Comparison of ENCODE assay signal across 8 mouse cellular contexts in genomic region chr3:30514051-30514754, GRCm38 (mm10). TPM values are rescaled to one million over a fixed set of nuclear protein-coding genes. Genes with fewer than 3 reads are reported as not detected.
DNase-seq lines count a peak whose midpoint lies in the region; ATAC-seq and TF ChIP-seq lines count a peak whose summit lies in the region.

No protein-coding gene starts in this region.

- H3K27ac ChIP-seq in forebrain, embryonic 11.5 days (ENCODE audit: low read depth, low read length): no peak overlapping the region
- H3K27ac ChIP-seq in hindbrain, postnatal 0 days: no peak overlapping the region
- no peak overlapping the region for H3K27ac ChIP-seq in liver, embryonic 14.5 days

- no peak for TF ChIP-seq CTCF in hindbrain, postnatal 0 days (IDR thresholded peaks at IDR 0.05; ENCODE audit: low read depth)
- no peak for TF ChIP-seq CTCF in liver, embryonic 14.5 days (IDR thresholded peaks at IDR 0.05; ENCODE audit: low read depth)

- H3K4me2 ChIP-seq in forebrain, embryonic 11.5 days (ENCODE audit: low read depth, low read length, severe bottlenecking): peak overlapping the region; percentile 89
- peak overlapping the region; percentile 54 for H3K4me2 ChIP-seq in hindbrain, postnatal 0 days (ENCODE audit: low read depth, low read length)
- peak overlapping the region; percentile 33; the same call in 1 of the 2 replicates for H3K4me2 ChIP-seq in liver, embryonic 14.5 days (ENCODE audit: low read depth)

- DNase-seq in lung, adult 18-20 months: peak; percentile 25 to 26
- DNase-seq in lung, postnatal 14 days: no peak
- DNase-seq in forebrain, embryonic 11.5 days (ENCODE audit: low spot score): peak; percentile 83
- peak; percentile 34 for DNase-seq in hindbrain, postnatal 0 days (ENCODE audit: low spot score)
- DNase-seq in liver, embryonic 14.5 days (ENCODE audit: low read depth in 3 of 3, low spot score in 3 of 3): no peak
- peak; percentile 22 for DNase-seq in splenic B cell, adult 2 months (ENCODE audit: low read depth, low spot score)
- no peak for DNase-seq in right cerebral cortex, postnatal 14 days
- no peak for DNase-seq in urinary bladder, adult 18-20 months (ENCODE audit: low spot score in 2 of 2)

- H3K4me3 ChIP-seq in forebrain, embryonic 11.5 days (ENCODE audit: low read depth, low read length): peak overlapping the region; percentile 39
- peak overlapping the region; percentile 30 for H3K4me3 ChIP-seq in hindbrain, postnatal 0 days (ENCODE audit: low read length)
- H3K4me3 ChIP-seq in liver, embryonic 14.5 days (ENCODE audit: insufficient read depth in 1 of 2, low read depth in 2 of 2, low read length in 2 of 2): peak overlapping the region in 1 of 2 experiments; percentile 13; a peak in 1 of 4 replicates

- peak overlapping the region; percentile 58 for H3K9ac ChIP-seq in forebrain, embryonic 11.5 days (ENCODE audit: low read length)
- H3K9ac ChIP-seq in hindbrain, postnatal 0 days (replicated peaks; ENCODE audit: low read length): no peak overlapping the region; the same call in 1 of the 2 replicates
- no peak overlapping the region for H3K9ac ChIP-seq in liver, embryonic 14.5 days (replicated peaks)

- WGBS in forebrain, embryonic 11.5 days: under 1% methylated on average over 52 of the region's 52 CpGs
- WGBS in hindbrain, postnatal 0 days: under 1% methylated on average over 52 of the region's 52 CpGs
- WGBS in liver, embryonic 14.5 days (ENCODE audit: insufficient replicate concordance): under 1% methylated on average over 52 of the region's 52 CpGs

- no peaks in the 10 kb centered on the region for H3K36me3 ChIP-seq in forebrain, embryonic 11.5 days (ENCODE audit: control insufficient read depth, insufficient read depth, low read length)
- H3K36me3 ChIP-seq in hindbrain, postnatal 0 days (ENCODE audit: insufficient read depth, low read length): no peaks in the 10 kb centered on the region
- H3K36me3 ChIP-seq in liver, embryonic 14.5 days (replicated peaks; ENCODE audit: control insufficient read depth, insufficient read depth, low read depth): no peaks in the 10 kb centered on the region
- no peaks in the 10 kb centered on the region for H3K36me3 ChIP-seq in splenic B cell, adult 2 months (ENCODE audit: control insufficient read depth, insufficient read depth, low read length, poor library complexity, severe bottlenecking)

- peaks cover 14% of the 10 kb centered on the region; the same call in 1 of the 2 replicates for H3K4me1 ChIP-seq in forebrain, embryonic 11.5 days (replicated peaks; ENCODE audit: control insufficient read depth, insufficient read depth, low read length)
- 0 out of 2 replicates have a peak, but pooled peaks cover 4% of the 10 kb centered on the region for H3K4me1 ChIP-seq in hindbrain, postnatal 0 days (ENCODE audit: insufficient read depth, low read length)
- no peaks in the 10 kb centered on the region for H3K4me1 ChIP-seq in liver, embryonic 14.5 days (replicated peaks; ENCODE audit: control insufficient read depth in 2 of 2, insufficient read depth in 2 of 2, low read length in 1 of 2)

- no peak for TF ChIP-seq EP300 in liver, embryonic 14.5 days (IDR thresholded peaks at IDR 0.05; ENCODE audit: low read depth)

- H3K27me3 ChIP-seq in forebrain, embryonic 11.5 days (ENCODE audit: control insufficient read depth, insufficient read depth, low read length): peaks cover 34% of the 10 kb centered on the region
- peaks cover 63% of the 10 kb centered on the region for H3K27me3 ChIP-seq in hindbrain, postnatal 0 days (ENCODE audit: insufficient read depth, low read length)
- H3K27me3 ChIP-seq in liver, embryonic 14.5 days (ENCODE audit: control insufficient read depth, insufficient read depth, low read length): peaks cover 75% of the 10 kb centered on the region
- peaks cover 4% of the 10 kb centered on the region; the same call in 1 of the 2 replicates for H3K27me3 ChIP-seq in splenic B cell, adult 2 months (ENCODE audit: control insufficient read depth, insufficient read depth, low read length, poor library complexity, severe bottlenecking)

- H3K9me3 ChIP-seq in forebrain, embryonic 11.5 days (ENCODE audit: control insufficient read depth, low read length): no peaks in the 10 kb centered on the region
- no peaks in the 10 kb centered on the region for H3K9me3 ChIP-seq in hindbrain, postnatal 0 days (ENCODE audit: low read length)
- H3K9me3 ChIP-seq in liver, embryonic 14.5 days (ENCODE audit: control insufficient read depth, low read length): no peaks in the 10 kb centered on the region

- ATAC-seq in forebrain, embryonic 11.5 days (replicated peaks; ENCODE audit: low FRiP score): peak; percentile 14; the same call in 1 of the 2 replicates
- ATAC-seq in hindbrain, postnatal 0 days: no peak
- ATAC-seq in liver, embryonic 14.5 days (ENCODE audit: insufficient read depth): no peak

RNA-seq across cellular contexts. Expression of gene Mecom, which starts 33.6 kb away (rescaled TPM):
- 17.6 and 19.5 TPM in 2 replicates for polyA plus RNA-seq in forebrain, embryonic 11.5 days (2014; fragmentation: Nextera tagmentation; extraction: Ambion mirVana)
- 6.9 and 8.3 TPM in 2 replicates for total RNA-seq in hindbrain, postnatal 0 days (2014; rRNA removed)
- polyA plus RNA-seq in hindbrain, postnatal 0 days (2015; fragmentation: Nextera tagmentation; extraction: Ambion mirVana): 4.1 and 4.5 TPM in 2 replicates
- polyA plus RNA-seq in liver, embryonic 14.5 days (2012; rRNA removed): 0.56 and 0.75 TPM in 2 replicates
- 0.66 and 0.67 TPM in 2 replicates for polyA plus RNA-seq in liver, embryonic 14.5 days (2014; fragmentation: Nextera tagmentation; extraction: Ambion mirVana)

Comparison
In these comparisons a context has a peak if more than half of its experiments do, and no peak if none do; other contexts are left out.
1. DNase-seq: peak in lung, adult 18-20 months (2 of 2), forebrain, embryonic 11.5 days (single experiment), hindbrain, postnatal 0 days (single experiment) and splenic B cell, adult 2 months (single experiment); none in lung, postnatal 14 days (single experiment), liver, embryonic 14.5 days (0 of 3), right cerebral cortex, postnatal 14 days (single experiment) and urinary bladder, adult 18-20 months (0 of 2).
2. H3K4me2 ChIP-seq: peak in every context shown above with its lines; median percentile 89 in forebrain, embryonic 11.5 days; 54 in hindbrain, postnatal 0 days; 33 in liver, embryonic 14.5 days.